Mouse (Mus musculus): ENCODE results near the gene Rnf103.

- TF ChIP-seq EP300 (IDR thresholded peaks at IDR 0.05; ENCODE audit: insufficient read depth, low read depth, low read length) (no peak), CTCF (IDR thresholded peaks at IDR 0.05; ENCODE audit: low read depth, low read length) (no peak), POLR2A (IDR thresholded peaks at IDR 0.05; ENCODE audit: insufficient read depth, low read length) (no peak)
Observed at GRCm38 (mm10) chr6:71492756-71493674, 679 bp upstream of the Rnf103 start.
